Mouse (Mus musculus): ENCODE data around the gene Banf2.

DNA sequence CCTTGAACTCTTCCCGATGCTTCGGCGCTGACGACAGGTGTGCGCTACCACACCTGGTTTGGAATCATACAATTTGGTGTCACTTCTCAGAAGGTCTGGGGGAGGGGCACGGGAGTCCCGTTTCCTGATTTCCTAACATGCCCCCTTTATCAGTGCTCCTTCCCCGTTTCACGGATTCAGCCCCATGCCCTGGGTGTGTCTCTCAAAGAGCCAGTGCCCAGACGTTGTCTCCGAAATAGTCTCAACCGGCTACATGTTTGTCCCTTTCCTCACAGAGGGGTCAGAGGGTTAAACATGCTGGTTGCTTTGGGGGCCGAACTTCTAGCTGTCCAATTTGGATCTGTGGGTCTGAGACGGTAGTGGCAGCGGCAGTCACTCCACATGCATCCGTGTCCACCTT is 89.2 kb downstream of the Banf2 start:
- no peak for TF ChIP-seq CTCF (IDR thresholded peaks at IDR 0.05; ENCODE audit: extremely low read depth, insufficient read length, insufficient replicate concordance, low read depth, low read length)
- no peak for TF ChIP-seq POLR2A (IDR thresholded peaks at IDR 0.05; ENCODE audit: low read depth, low read length)
